Mouse (Mus musculus) layer of hippocampus, postnatal 14 days (tissue): ENCODE measurements at regions not wholly inside any gene's neighbourhood (a gene's known extent, or its start where the extent isn't known, plus 50 kb on each side); places are given as distances from the start of the nearest gene placed in this dataset.

Source experiments
- DNase-seq, 2 experiments: peaks; one replicate each; pipeline ENCODE4 v3.0.0; 2021 to 2022; ENCODE audit warnings: low spot score in 2 of 2, mixed read lengths in 1 of 2

DNA sequence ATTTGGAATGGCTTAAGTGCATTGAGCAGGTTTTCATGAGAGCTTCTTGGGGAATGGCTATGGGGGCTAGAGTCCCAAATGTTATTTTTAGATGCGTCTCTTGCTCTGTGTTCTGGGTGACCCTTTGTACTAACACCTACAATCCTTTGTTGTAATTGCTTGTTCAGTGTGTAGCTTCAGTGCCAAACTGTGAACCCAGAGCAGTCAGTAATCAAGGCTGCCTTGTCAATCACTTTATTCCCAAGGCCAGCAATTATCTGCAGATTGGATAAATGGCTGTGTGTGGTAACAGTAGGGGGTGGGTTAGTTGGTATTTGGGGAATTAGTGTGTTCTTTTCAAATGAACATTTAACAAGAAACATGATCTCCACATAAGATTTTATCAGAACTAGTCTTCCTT is 390.4 kb downstream of the Poteg start:
- DNase-seq = no peak

DNA sequence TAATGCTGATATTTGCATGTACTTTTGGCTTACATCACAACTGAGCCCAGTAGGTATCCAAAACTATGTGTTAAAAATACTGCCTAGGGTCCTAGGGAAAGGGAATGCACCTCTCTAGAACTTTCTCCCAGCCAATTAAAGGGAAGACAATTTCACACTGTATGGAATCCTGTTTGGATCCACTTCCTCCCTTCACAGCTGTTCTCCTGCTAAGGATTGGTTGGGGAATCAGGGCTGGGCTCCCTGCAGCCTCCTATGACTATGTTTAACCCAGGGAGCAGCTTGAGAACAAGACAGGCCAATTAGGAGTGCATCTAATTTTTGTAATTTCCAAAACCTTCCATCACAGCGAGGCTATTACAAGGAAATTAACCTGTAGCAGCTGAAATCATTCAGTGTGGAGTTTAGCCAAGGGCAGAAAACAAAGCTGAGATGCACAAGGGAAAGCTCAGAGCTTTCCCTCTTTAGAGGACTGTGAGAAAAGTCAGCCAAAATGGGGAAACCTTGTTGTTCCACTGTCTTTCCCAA is 419.1 kb downstream of the Poteg start:
- no peak for DNase-seq

DNA sequence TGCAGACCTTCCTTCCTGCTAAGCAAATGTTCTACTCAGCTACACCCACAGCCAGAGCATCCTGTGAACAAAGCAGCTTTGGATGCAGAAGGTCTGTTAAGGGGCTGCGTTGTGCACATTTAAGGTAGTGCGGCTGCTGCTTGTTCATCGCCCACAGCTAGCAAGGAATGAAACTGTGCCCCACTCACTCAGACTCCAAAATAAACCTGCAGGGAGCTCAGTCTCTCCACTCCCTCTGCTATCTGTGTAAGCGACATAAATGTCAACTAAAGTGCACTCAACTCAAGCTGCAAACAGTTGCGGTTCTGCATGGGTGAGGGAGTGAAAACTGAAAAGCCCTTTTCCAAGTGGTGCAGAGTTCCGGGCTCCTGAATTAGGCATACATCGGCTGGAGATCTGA is 421.1 kb downstream of the Poteg start:
- DNase-seq = peak; percentile 18 to 24

DNA sequence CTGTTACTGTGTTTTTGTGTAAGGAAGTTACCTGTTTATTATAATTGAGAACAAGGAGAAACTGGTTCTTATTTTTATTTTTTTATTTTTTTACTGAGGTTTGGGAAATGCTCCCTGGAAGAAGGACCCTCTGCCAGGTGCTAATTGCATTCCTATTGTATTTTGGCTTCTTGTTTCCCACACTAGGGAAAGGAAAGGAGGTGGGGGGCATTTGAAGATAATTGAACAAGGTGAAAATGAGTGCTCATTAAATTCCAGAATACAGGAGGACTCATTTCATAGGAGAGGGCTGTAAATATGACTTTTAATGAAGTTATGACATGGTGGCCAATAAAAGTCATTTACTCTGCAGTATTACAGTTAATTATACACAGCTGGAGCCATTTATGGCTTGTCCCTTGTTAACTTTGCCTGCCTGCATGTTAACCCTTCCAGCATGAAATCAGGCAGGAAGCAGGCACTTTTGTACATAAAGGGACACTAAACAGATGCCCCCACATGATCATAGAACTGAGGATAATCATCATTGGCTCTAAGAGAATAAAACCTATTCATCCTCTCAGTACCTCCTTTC is 430.3 kb downstream of the Poteg start:
- no peak for DNase-seq

DNA sequence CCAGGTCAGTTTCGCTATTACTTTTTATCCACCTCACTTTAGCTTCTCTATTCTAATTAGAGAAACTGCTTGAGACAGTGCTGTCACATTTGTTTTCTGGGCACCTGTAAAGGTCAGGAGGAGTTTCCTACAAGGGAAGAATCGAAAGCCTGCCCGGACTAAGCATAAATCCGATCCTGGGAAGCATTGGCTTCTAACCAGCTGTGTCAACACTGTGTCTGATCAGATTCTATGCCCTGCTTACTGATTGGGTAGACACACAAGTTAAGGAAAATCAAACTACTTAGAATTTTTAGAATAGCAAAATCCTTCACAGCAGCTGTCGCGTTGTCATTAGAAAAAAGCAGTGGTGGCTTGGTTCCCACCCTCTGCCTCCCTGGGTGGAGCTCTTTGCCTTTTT is 441.8 kb downstream of the Poteg start:
- DNase-seq = no peak

DNA sequence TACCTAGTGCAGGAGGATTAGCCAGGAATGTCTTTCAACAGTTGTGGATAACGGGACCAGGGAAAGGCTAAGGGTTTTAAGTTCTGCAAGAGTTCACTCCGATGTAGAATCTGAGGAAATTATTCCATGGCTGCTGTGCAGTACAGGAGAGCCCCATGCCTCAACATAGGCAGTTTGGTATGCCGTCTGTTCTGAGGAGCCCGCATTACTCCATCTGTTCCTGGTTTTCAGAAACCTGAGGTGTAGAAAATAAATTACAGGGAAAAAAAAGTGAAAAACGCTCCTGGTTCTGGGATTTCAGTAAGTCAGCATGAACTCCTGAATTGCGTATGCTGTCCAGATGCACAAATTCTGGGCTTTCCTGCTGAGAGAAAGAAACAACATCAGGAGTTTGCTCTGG is 446.9 kb downstream of the Poteg start:
- DNase-seq = peak in 1 of 2 experiments; percentile 18

DNA sequence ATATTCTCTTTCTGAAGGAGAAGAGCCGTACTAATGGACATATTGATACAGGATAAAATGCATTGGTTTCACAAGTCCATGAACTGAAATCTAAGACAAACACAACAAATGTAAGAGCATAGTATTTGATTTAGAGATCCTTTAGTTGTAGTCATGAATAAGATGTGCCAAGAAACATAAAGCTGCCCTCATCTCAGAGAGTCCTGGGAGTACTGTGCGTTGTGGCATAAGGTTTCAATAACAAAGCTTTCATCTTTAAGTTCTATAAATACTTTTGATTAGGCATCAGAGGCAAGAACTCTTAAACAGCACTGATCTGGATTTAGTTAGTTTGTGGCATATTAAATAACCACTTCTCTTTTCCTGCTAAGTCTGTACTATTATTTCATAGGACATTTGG is 452.6 kb downstream of the Poteg start:
- no peak for DNase-seq

DNA sequence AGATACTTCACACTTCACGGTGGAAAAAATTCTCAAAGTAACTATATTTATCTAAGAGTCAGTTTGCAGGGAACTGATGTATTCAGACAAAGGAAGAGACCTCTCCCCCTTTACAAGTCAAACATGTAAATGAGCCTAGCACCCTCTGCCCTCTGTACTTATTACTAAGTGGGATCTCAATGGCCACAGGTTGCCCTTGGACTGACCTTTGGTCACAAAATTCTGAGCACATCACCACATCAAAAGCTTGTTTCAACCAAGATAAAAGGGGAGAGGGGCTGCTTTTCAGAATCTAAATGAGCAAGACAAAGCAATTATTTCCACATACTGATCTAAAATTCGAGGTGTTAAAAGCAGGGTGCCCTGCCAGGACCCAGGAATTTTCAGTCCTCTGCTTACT is 456.3 kb downstream of the Poteg start:
- DNase-seq = no peak

DNA sequence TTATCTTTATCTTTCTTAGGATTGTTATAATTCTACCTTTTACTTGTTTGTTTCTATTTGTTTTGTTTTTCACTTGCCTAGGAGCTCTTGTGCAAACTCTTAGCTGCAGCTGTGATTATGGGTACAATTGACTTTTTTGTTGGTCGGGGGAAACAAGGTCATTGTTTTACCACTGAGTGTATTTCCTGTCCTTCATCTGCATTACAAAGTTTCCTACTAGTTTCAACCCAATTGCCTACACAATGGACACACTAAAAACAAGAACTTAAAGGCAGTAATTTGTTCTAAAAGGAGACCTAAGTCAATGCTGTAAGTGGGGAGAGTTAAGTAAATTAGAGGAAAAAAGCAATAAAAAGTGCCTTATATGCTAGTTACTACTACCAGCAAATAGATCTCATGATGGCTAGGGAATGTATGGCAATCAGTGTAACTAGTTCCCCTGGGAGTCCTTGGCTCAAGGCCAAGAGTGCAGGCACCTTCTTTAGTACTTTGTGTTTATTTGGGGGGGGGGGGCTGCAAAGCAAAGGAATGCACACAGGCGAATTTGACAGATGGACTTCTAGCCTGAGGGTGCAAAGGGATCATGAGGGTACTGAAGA is 462.0 kb downstream of the Poteg start:
- no peak for DNase-seq

DNA sequence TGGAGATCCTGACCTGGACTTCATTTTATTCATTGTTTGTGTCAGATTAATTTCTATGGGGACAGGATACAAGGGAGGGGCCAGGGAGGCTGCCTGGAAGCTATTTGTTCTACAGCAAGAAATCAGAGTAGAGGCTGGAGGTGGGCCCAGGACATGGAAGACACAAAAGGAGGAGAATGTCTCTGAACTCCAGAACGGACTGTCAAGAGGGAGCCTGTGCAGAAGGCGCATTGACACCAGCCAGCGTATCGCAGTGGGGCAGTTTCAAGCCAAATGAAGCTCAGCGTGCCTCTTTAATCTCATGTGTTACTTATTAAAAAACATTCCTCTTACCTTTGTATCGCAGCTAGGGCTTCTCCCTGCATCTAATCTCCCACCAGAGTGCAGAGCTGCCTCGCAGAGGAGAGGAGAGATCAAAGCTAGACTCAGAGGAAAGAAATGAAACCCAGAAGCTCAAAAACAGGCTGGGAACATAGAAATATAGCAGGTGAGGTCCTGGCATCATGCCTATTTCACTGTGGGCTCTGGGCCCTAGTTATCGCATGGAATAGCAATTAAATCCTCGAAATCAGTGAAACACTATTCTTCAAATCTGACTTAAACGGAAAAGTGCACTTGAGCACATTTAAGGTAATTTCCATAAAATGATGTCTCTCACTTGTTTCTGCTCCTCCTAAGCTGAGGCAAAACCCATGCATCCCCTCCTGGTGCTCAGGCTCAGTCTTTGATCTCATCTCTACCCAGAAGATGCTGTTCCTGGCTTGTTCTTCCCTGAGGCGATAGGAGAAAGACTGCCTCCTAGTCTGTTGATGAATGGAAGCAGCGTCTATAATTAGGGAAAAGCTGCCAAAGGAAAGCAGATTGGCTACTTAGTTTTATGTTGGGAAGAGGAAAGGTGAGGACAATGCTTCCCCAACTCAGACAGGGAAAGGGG is 491.4 kb downstream of the Poteg start:
- no peak for DNase-seq

DNA sequence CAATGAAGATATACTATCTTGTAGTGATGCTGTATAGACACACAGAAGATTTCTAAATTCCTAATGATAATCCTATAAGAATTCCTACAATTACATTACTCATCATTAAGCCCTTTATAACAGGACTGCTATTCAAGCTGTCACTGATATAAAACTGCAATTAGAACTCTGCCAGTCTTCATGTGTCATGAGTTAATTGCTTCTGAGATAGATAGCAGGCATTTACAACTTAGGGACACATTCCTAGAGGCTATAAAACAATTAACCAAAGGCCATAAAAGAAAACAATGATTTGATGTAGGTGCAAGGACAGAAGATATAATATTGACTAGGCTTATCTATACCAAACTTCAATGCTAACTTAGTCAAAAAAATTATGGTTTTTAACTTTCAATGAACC is 507.5 kb downstream of the Poteg start:
- DNase-seq = no peak

DNA sequence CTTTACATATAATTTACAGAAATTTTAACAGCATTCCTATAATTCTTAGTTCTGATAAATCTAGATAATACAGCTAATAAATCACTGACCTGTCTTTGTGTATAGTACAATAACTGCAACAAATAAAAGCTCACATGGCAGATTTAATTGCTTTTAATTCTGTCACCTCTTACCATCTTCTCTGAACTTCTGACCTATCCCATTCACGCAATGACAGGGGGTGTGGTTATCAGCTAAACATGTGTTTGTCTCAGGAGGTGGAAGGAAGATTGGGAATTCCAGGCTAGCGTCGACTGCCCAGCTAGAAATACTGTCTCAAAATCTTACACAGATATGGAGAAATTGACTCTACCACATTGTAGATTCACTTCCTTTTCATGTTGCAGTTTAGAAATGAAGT is 533.5 kb downstream of the Poteg start:
- DNase-seq = no peak

DNA sequence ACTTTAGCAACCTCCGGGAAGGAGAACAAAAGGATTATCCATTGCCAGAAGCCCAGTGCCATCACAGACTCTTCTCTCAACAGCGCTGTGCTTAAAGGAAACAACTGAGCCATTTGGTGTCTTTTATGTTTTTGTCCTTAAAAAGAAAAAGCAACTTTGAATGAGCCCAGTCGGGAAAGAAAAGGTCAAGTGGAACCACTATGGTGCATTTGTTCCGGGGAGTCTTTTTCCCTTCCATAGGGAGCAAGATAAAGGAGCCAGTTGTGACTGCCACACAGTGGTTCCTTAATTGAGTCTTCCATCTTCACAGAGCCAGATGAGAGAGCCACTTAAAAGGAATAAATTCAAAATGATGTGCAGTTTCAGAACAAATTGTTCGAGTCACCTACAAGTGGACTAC is 534.3 kb downstream of the Poteg start:
- no peak for DNase-seq

DNA sequence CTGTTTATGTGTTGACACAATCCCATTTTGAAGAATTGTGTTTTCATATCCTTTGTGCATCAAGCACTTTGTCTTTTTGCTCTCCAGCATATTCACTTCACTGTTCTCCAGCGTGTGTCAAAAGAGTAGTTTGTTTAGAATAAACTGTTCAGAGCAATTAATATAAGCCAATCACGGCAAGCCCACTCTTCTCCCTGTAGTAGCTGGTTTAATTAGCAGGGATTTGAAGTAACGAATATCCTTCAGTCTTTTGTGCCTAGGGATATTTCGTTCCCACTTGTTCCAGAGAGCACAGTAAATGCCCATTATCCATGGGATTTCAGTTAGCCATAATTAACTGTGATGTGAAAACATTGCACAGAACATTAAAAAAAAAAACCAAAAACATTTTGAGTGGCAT is 565.4 kb downstream of the Poteg start:
- no peak for DNase-seq
